Mouse (Mus musculus) CH12.LX (cell line): ENCODE measurements at regions not wholly inside any gene's neighbourhood (a gene's known extent, or its start where the extent isn't known, plus 50 kb on each side); places are given as distances from the start of the nearest gene placed in this dataset.
"Not testable (repeated sequence)": the region's sequence is repeated elsewhere in the genome, so short reads cannot be mapped to it uniquely, and the experiment has no call there.

Experiments
- GABPA ChIP-seq: IDR thresholded peaks from 2 replicates; pipeline ENCODE4 v1.6.1; 2012; ENCODE audit warnings: low read depth, low read length, improper control_type of control experiment, inconsistent platforms; ENCODE audit not compliant: insufficient replicate concordance
- MAX ChIP-seq: IDR thresholded peaks from 2 replicates; pipeline ENCODE4 v1.6.1; 2011; ENCODE audit warnings: low read length, improper control_type of control experiment
- NELFE ChIP-seq: IDR thresholded peaks from 2 replicates; pipeline ENCODE4 v1.6.1; 2011; ENCODE audit warnings: low read depth, low read length, improper control_type of control experiment
- ZMIZ1 ChIP-seq: IDR thresholded peaks from 2 replicates; pipeline ENCODE4 v1.6.1; 2012; ENCODE audit warnings: low read depth, mild to moderate bottlenecking, inconsistent platforms, low read length, improper control_type of control experiment

GRCm38 (mm10) chr6:69777322-69777721, 1014.7 kb downstream of the Rpia start:
- TF ChIP-seq ZMIZ1, MAX, NELFE, GABPA: not testable (repeated sequence)
